Mouse (Mus musculus): Measurements from ENCODE around the gene Olfr48. TPM values are rescaled to one million over a fixed set of nuclear protein-coding genes. Genes with fewer than 3 reads are reported as not detected.

Gene Olfr48
- not detected for total RNA-seq (2021)
- long read RNA-seq, experiment 1, result 0 reads
- long read RNA-seq, experiment 2, result 0 reads

DNA sequence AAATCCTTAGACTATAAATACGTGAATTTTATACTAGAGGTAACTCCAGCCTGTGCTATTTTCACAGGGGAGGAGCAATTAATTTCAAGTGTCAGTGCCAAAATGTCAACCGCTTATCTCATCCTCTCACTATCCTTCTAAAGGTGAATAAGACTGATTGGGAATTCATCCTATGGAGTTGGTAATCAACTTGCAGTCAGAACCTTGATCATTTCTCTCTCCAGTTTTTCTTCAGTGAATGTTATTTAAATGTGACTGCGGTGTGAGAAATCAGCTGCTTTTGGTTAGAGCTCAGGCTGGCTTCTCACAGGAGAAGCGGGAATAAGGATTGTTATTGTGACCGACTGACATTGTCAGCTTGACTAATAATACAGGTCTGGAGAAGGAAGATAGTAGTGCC lies at the start of gene Olfr48:
Gene Olfr48, minus strand, starts transcription at position 101 of the 400 bp plus-strand sequence.
- DNase-seq (ENCODE audit: low spot score in 2 of 2), result no peak

GRCm38 (mm10) chr2:89878137-89878536 lies 30.1 kb upstream of the Olfr48 start, which contains the start of gene Olfr1257:
Gene Olfr1257, plus strand, starts transcription at chr2:89878437.
- no peak for DNase-seq (ENCODE audit: low spot score in 2 of 2)

- no peak for DNase-seq (ENCODE audit: low spot score in 2 of 2)
These were observed 1.2 kb upstream of the Olfr48 start for GRCm38 (mm10) chr2:89849230-89849629.

DNA sequence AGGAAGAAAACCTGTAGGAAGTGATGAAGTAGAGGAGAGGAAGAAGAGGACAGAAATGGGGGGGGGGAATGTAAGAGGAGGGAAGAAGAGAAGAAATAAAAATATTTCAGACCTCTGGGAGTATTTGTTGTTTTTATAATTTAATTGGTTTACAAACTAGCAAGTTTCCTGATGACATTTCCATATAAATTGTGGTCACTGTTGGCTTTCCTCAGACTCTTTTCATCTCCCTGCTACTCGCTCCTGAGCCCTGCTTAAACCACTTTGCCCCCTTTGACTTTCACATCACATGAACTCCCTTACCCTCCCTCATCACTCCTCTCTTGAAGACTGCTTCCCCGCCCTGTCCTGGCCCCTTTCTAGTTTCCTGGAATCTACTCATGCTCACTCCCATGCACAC lies 6.5 kb downstream of the Olfr48 start, which contains the start of gene Olfr1256:
Gene Olfr1256, minus strand, starts transcription at position 101 of the 400 bp plus-strand sequence.
- no peak for DNase-seq (ENCODE audit: low spot score in 2 of 2)

- DNase-seq (ENCODE audit: low spot score in 2 of 2), result no peak
These were observed 27.8 kb downstream of the Olfr48 start for GRCm38 (mm10) chr2:89820216-89820615.

- DNase-seq (ENCODE audit: low spot score in 2 of 2), result no peak
These were observed 36.3 kb downstream of the Olfr48 start, which contains the start of gene Olfr1255 for GRCm38 (mm10) chr2:89811751-89812150. Gene Olfr1255, plus strand, starts transcription at chr2:89812051.

DNA sequence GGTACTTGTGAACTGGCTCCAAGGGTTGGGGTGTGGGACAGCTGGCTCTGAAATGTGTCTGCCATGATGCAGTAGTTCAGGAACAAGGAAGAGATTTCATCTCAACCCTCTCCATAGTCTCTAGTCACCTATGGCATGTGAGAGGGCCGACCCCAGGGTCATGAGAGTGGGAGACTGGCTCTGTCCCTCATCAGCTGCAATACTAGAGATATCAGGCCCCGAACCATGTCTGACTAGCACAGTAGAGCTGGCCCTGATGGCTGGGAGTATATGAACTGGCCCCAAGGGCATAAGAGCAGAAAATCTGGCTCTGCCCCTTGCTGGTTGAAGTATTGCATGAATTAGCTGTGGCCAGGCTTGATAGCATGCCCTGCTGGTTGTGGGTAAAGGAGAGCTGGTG lies 37.3 kb downstream of the Olfr48 start:
- DNase-seq (ENCODE audit: low spot score in 2 of 2), result no peak

DNA sequence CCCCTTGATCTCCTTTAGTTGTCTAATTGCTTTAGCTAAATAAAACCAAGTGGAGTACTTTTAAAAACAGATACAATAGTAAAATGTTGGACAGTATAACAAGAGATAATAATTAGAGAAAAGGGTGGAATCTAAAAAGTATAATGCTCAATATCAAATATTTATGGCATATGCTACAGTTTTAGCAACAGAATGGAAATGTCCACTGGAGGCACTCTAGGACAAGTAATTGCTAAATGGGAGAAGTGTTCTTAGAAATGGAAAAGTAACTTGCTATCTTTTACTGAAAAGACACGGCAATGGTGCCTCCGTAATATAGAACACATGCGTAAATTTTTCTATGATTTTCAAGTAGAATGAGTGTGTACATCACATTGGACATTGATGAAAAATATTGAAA lies 48.4 kb downstream of the Olfr48 start:
- DNase-seq (ENCODE audit: low spot score in 2 of 2), result no peak

- no peak for DNase-seq (ENCODE audit: low spot score in 2 of 2)
These were observed 54.5 kb downstream of the Olfr48 start, which contains the start of gene Olfr1254 for GRCm38 (mm10) chr2:89793519-89793918. Gene Olfr1254, minus strand, starts transcription at chr2:89793619.

Other genes starting within 250 kb of the Olfr48 start
- gene Olfr1247, start 234.1 kb downstream of the Olfr48 start, total RNA-seq (2021), result under 1 TPM in 1 of 2 experiments, not detected in 1; 0.06 TPM
- gene Olfr1248, start 230.0 kb downstream of the Olfr48 start, total RNA-seq (2021), result not detected
- not detected for gene Olfr1249, start 213.2 kb downstream of the Olfr48 start, total RNA-seq (2021)
- gene Olfr1250, start 186.7 kb downstream of the Olfr48 start, total RNA-seq (2021), result not detected
- not detected for gene Olfr1251, start 176.3 kb downstream of the Olfr48 start, total RNA-seq (2021)
- gene Olfr1252, start 123.2 kb downstream of the Olfr48 start, total RNA-seq (2021), result not detected
- not detected for gene Olfr1253, start 91.1 kb downstream of the Olfr48 start, total RNA-seq (2021)
- not detected for gene Olfr1254, start 54.6 kb downstream of the Olfr48 start, total RNA-seq (2021)
- not detected for gene Olfr1255, start 36.2 kb downstream of the Olfr48 start, total RNA-seq (2021)
- not detected for gene Olfr1256, start 6.7 kb downstream of the Olfr48 start, total RNA-seq (2021)
- not detected for gene Olfr1257, start 30.2 kb upstream of the Olfr48 start, total RNA-seq (2021)
- gene Olfr1258, start 79.1 kb upstream of the Olfr48 start, total RNA-seq (2021), result not detected
- not detected for gene Olfr1259, start 100.5 kb upstream of the Olfr48 start, total RNA-seq (2021)
- not detected for gene Olfr1260, start 126.1 kb upstream of the Olfr48 start, total RNA-seq (2021)
- not detected for gene Olfr1261, start 143.0 kb upstream of the Olfr48 start, total RNA-seq (2021)
- not detected for gene Olfr1262, start 151.9 kb upstream of the Olfr48 start, total RNA-seq (2021)
- not detected for gene Olfr1263, start 163.9 kb upstream of the Olfr48 start, total RNA-seq (2021)
- gene Olfr1264, start 177.4 kb upstream of the Olfr48 start, total RNA-seq (2021), result not detected
- gene Olfr1265, start 187.1 kb upstream of the Olfr48 start, total RNA-seq (2021), result not detected
- not detected for gene Olfr140, start 215.4 kb upstream of the Olfr48 start, total RNA-seq (2021)